Mouse (Mus musculus): ENCODE results near the gene Ftcd.

The Ftcd gene

DNA sequence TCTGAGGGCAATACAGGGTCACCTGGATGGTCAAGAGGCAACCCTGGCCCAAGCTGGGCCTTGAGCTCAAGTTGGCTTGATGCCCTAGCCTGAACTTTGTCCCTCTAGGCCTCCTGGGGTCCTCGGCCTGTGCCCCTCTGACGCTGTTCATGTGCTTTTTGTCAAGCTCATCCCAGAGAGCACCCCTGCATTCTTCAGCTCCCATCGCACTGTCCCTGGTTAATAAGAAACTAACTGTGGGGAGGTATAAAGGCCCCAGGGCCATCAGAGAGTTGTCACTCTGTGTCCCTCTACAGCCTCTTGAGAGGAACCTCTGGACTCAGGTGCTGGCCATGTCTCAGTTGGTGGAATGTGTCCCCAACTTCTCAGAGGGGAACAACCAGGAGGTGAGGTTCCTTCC, at the start of gene Ftcd:
TSS of gene Ftcd (plus strand) at position 275 of the 400 bp plus-strand sequence.
- no peak for DNase-seq

DNA sequence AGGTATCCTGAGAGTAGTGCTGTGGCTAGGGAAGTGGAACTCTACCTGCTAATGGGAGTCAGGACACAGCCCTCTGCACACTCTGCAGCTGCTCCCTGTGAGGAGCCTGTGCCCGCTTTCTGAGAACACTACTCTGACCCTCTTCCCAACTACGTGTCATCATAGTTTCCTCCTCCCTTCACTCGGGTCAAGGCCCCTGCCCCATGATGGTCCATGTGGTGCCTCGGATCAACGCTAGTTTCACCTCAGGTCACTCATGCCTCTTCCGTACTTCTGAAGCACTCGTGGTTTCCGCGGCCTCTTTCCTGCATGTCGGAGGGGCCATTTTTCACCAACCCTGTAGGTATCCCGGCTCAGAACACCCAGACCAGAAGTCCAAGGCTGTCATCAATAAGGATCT, 44.5 kb upstream of the Ftcd start:
- no peak for DNase-seq

DNA sequence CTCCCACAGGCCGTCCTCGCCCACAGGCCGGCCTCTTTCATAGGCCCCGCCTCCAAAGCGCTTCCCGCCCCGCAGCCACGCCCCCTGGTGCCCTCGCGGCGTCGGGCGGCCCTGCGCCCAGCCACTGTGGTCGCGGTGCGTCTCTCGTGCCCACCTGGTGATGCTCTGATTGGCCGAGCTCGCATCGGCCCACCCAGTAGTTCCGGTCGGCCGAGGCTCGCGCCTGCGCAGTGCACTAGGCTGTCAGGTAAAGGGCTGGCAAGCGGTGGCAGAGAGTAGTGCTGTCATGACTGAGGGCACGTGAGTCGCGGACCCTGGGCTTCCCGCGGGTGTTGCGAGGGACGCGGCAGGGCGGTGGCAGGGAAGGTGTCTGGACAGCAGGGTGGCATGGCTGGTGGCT, 44.1 kb upstream of the Ftcd start, which contains the start of gene Lss:
TSS of gene Lss (plus strand) at position 214 of the 400 bp plus-strand sequence.
- peak; percentile 99 for DNase-seq

DNA sequence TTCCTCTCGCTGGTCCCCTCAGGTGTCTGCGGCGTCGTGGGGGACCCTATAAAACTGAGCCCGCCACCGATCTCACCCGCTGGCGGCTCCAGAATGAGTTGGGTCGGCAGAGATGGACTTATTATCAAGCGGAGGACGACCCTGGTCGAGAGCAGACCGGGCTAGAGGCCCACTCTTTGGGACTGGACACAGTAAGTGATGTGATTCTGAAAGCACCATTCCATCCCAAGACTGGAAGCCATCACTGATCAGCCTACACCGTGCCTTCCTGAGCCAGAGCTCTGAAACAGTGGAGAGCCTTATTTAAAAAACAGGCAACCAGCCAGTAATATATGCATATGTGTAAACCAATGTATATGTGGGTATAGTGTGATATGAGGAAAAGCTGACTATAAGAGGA, 43.6 kb upstream of the Ftcd start:
- DNase-seq = no peak

DNA sequence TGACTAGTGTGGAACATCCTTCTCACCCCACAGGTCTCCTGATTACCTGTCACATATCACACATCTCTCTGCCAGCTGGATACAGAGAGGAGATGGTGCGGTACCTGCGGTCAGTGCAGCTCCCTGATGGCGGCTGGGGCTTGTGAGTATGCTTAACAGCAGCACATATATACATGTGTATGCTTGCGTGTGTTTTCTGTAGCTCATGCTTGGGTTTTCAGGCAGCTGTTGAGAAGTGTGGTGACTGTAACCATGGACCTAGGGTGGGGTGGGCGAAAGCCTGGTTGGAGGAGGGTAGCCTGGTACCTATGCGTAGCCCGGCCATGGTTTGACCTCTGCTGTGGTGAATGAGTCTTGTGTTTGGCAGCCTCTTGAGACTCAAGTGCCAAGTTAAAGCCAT, 39.9 kb upstream of the Ftcd start:
- DNase-seq = no peak

DNA sequence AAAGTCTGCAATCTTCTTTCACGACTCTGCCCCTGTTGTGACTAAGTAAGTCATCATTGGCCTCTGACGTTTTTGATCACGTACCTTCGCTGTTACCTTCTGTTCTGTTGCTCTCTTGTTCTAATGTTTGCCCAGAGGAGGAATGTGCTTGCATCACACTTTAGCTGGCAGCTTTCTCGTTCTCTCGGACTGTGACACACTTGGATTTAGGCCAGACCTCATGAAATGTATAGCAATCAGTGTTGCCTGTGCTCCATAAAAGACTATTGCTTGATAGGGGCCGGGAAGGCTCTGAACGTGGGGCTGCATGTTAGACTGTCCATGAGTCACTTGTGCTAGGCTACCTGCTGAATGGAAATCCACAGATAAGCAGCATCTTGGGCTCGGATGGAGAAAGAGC, 37.8 kb upstream of the Ftcd start:
- DNase-seq = no peak

DNA sequence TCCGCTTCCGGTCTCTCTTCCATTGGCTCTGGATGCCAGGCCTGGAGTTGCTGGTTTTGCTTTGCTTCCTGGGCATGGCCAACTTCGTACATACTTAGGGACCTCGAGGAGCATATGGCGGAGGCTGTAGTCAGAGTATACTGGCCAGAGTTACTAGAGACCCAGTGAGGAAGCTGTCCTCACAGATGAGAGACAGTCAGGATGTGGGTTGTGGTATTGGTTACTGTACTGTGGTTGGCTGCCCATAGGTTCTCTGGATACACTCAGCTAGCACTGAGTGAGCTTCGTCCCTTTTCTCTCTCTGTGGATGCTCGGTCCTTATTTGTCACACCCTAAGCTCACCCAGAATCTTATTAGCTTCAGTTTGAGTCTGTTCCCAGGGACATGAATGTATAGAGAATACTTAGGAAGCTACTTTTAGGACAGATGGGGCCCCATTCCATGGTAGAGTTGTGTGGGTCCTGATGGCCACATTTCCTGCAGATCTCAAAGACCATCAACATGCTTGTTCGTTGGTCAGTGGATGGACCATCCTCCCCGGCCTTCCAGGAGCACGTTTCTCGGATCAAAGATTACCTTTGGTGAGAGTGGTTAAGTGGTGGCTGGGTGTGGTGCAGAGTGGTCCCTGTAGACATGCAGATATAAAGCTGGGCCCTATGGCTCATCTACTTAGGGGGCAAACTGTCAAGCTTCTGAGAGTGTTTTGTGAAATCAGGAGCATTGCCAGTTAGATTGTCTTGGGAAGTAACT, 33.9 kb upstream of the Ftcd start:
- no peak for DNase-seq

DNA sequence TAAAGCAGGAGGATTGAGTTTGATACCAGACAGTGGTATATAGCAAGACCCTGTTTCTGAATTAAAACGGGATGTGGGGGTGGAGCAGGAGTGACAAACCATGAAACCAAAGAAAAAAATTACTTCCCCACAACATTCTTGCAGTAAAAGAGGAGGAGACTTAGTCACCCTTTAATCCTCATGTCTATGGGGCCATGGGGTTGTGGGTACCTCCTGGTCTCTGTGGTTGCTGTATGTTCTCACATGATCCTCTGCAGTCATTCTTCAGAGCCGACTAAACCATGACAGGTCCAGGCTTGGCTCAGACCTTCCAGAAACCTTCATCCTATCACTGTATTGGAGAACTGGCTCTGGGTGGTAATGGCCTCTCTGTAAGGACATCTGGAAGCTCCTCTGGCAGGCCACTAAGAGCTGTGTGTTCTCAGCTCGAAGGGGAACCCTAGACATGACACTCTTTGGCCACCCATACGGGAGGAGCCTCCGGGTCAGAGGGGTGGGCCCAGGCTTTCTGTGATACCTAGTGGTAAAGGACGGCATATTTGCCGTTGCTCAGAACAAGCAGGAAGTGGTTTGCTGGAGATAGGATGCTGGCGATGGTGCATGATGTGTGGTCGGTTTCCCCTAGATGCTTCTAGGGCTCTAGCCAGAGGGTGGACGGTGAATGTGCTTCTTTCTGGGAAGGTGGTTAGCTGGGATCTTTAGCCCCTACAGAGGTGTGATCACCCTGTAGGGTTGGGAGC, 32.6 kb upstream of the Ftcd start:
- DNase-seq = no peak

DNA sequence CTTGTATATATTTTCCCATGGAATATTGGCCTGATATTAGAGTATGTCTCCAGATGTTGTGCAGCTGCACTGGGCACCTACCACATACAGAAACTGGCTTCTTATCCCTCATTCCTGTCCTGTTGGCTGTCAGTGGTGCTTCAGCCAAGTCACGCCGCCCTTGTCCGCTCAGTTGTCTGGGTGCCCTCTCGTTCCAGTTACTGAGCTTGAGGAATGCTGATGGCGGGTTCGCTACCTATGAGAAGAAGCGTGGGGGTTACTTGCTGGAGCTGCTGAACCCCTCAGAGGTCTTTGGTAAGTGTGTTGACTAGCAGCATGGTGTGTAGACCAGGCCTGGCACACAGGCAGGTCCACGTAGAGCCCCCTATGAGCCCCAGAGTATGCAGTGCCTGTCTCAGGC, 28.9 kb upstream of the Ftcd start:
- DNase-seq = no peak

DNA sequence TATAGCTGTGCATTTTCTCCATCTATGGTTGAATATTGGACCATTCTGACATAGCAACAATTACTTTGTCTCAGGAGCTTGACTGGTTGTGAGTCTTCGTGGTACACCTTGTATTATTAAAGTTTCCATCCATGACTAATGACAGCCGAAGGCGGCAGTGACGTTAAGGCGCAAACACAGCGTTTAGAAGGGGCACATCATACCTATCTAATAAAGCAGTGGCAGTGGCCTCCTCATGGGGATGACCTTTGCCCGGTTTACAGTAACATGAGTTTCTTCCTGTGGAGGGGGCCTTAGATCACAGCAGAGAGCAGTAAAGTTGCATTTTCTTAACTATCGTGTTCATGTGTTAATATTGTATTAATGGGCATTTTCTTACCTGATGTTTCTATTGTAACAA, 27.2 kb upstream of the Ftcd start:
- no peak for DNase-seq

DNA sequence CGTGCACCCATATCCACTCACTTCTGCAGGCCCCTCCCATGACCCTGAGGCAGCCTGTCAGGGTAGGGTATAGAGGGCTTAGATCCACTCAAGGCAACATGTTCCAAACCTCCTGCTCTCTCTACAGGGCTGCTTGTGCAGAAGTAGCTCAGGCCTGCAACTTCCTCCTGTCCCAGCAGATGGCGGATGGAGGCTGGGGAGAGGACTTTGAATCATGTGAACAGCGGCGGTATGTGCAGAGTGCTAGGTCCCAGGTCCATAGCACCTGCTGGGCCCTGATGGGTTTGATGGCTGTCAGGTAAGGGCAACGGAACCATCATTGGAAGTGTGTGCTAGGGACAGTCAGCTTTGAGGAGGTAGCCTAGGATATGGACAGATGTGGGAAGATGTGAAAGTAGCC, 25.0 kb upstream of the Ftcd start:
- DNase-seq = no peak

DNA sequence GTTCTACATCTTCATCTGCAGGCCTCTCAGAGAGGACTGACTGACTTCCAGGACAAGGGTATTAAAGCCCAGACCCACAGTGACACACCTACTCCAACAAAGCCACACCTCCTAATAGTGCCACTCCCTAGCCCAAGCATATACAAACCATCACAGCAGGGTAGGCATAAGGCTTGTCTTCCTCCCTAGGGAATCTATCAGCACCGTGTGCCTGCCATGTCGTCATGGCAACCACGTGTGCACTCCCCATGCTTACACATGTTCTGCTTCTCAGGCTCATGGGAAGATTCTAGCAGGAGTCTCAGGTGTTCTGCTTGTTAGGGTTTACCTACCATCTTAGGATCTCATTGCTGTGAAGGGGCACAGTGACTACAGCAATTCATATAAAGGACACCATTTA, 23.9 kb upstream of the Ftcd start:
- DNase-seq = no peak

DNA sequence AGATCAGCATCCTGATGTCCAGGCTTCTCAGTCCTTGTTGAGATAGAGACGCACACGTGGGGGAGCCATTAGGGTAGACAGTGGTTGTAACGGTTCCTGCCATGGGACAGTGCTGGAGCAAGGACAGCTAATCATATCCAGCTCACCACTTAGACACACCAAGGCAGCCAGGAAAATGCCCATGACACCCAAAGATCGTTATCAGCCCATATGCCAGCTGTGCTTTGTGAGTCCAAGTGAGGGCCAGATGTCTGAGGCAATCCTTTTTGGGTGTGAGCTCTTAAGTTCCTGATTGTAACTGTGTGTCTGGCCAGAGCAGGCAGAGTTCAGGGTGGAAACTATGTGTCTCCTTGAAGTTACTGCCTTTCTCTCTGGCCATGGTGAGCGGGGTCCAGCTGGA, 21.4 kb upstream of the Ftcd start:
- no peak for DNase-seq

DNA sequence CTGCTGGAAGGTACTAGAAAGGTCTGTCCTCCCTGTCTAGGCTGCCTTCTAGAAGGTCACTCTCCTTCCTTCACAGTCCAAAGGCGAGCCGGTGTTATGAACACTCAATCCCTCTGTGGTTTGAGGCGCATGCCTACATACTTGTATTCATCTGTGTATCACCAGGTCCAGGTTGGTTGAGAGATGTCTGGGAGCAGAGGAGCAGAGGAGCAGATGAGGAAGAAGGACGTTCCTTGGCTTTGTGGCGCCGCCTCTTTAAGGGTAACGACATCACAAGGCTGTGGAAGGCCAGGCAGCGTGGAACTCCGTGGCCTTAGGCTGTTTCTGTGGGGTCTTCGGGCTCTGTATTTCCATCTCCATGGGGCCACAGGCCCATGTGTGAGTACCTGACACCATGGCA, 13.5 kb upstream of the Ftcd start, which contains the start of gene Spatc1l:
TSS of gene Spatc1l (plus strand) at position 301 of the 400 bp plus-strand sequence.
- no peak for DNase-seq

DNA sequence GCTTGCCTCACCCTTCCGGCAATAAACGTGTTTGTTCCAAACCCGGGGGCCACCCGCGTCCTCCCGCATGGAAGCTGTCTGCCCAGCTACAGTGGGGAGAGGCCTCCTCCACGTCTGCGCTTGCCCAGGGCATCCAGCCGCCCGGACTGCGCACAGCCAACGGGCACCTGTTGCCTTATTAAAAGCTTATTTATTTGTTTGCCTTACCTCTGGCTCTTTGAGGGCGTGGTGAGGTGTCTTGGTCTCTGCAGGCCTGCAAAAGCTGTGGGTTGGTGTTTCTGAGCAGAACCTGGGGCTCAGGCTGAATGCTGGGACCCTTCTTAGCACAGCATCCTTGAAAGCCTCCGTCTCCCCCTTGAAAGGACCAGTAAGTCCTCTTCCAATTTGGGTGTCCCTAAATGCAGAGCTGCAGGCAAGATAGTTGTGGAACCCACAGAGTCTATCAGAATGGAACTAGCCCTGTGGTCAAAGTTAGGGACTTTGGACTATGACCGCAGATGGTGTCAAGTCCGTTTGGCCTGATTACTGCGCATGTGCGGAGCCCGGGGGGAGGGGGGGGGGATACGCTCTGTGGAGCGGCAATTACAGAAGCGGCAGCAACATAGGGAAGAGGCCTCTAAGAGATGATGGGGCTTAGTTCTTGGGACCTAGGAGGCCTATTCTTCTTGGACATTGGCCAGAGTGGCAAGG, 5.3 kb upstream of the Ftcd start:
- DNase-seq = no peak

DNA sequence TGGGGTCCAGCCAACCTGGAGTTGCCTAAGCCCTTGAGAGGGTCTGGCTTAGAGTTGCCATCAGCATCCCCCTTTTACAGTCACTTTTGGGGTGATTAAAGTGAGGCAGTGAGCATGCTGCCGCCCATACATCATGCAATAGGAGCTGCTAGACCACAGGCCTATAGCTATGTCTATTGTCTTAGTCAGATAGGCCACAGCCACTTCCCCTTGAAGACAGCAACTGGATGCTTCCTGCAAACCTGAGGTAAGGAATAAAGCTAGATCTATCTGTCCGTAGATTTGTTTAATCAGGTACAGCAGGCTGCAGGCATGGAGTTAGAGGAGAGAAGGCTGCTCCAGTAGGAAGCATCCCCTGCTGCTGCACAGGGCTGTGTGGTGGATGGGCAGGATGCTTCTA, 4.4 kb upstream of the Ftcd start:
- DNase-seq = no peak

DNA sequence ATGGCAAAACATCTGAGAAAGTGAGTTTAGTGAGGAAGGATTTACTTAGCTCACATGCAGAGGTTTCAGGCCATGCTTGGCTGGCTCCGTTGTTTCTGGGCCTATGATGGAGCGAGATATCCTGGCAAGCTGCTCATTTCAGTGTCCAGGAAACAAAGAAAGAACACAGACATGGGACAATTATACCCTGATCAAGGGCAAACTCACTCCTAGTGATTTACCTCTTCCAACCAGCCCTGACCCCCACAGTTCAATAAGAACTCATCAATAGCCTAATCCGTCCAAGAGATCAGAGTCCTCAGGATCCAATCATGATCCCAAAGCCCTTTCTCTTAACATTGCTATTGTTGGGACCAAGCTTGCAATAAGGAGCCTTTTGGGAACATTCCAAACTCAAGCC, 3.3 kb upstream of the Ftcd start:
- DNase-seq = no peak

DNA sequence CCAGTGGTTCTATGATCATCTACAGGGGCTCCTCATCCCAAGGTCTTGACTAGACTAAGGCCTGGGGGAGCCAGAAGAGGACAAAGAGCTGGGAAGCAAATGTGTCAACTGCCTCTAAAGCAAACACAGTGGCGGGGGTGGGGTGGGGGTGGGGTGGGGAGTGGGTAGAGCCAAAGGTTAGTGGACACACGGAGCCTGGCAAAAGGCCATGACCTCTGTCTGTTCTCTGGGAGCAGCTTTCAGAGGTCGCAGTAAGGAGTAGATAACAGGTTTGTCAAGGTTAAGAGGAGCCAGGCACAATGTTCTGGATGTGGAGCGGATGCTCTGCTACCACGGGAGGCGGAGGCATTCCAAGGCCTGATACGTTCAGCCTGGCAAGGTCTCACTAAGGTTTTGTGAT, 1.5 kb downstream of the Ftcd start:
- no peak for DNase-seq

DNA sequence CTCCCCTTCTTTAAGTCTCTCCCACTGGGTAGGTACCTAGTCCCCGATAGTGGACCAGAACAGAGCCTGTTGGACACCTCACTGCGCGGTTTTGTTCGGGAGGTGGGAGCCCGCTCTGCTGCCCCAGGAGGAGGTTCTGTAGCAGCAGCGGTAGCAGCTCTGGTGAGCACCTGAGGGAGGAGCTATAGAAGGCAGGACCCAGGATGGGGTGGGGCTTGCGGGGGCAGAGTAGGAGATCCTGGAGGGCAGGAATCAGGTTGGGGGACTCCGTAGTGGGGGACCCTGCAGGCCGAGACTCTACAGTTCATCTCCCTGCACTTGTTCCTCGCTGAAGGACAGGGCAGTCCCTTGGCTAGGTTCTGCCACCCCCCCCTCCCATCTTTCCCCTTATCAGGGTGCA, 8.7 kb downstream of the Ftcd start:
- no peak for DNase-seq

DNA sequence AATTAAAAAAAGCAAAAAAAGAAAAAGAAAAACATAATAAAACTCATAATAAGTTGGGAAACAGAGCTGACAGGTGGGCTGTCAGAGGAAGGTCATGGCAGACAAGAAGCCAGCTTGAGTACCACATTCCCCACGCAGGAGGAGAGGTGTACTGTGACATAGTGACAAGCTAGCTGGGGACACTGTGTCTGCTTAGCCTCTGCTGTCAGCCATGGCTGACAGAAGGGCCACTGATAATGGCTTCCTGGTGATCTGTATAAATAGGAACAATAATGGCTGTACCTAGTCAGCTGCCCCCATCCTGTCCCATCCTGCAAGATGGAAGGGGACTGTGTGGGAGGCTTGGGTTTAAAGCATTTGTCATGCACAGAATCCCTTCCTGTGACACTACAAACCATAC, 10.7 kb downstream of the Ftcd start:
- DNase-seq = no peak

DNA sequence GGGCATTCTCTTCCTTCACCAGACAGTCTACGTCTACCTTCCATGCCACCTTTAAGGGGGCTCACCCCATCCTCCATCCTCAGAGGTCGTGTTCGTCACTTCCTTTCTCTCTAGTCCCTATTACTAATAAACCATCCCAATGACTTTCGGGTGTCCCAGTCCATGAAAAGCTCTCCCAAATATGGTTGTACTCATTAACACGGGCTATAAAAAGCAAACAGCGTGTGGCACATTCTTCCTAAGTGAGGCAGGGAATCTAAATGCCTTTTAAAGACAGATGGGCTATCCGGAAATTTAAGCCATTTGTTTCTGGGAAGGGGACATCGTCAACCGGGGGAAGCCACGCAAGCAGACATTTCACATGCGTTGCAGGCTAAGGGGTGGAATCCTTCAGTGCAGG, 14.7 kb downstream of the Ftcd start:
- DNase-seq = no peak

DNA sequence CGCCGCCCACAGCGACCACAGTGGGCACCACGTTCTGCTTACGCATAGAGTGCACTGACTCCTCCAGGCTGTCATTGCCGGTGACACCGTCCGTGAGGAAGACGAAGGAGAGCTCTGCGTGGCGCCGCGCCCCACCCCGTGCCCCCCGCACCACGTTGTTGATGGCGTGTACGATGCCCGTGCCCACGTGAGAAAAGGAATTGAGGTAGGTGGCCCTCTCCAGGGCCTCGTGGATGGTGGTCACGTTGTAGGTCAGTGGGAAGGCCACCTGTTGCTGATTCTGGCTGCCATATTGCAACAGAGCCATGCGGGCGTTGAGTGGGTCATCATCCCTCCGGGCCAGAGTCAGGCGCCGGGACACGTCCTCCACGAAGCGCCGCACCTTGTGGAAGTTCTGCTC, 20.9 kb downstream of the Ftcd start:
- DNase-seq = no peak

DNA sequence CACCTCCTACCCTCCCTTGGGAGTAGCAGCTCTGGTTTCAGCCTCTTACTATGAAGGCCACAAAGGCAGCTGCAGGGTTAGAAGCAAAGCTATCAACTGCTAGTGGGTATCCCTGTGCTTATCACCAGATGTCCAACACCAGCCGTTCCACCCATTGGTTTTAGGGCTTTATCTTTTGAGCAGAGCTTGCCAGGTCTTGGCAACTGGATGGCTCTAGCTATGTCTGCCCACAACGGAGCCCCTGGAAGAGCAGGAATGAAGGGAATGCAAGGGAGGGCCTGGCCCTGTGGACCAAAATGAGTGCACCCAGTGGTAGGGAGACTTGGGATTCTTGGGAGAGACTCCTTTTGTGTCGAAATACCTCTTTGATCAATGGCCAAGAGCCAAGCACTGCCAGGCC, 27.2 kb downstream of the Ftcd start:
- peak; percentile 12 for DNase-seq

DNA sequence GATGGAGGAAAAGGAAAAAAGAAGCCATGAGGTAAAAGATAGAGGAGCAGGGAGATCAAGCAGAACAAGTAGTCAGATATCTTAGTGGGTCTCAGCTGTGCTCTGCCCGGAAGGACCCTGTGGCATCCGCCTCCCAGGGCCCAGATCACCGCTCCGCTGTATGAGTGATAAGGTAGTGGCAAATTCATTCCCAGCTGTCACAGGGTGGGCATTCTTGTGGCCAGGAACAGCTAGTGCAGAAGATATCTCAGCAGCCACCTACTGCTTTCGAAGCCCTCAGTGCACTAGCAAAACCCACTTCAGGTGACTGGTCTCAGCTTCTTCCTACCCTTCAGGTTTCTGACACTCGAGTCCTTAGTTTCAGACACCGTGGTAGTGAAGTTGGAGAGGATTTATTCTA, 37.0 kb downstream of the Ftcd start:
- DNase-seq = no peak

Data from cerebellum, adult 11-12 months (tissue).